Mouse (Mus musculus): ENCODE measurements around the gene Gm40193. TPM values are rescaled to one million over a fixed set of nuclear protein-coding genes. Genes with fewer than 3 reads are reported as not detected.

Gene Gm40193
- polyA plus RNA-seq, 1 experiment from 2014 or later, result 1.1 TPM

Other genes with a start within 250 kb of the Gm40193 start
- 5.9 and 6.9 TPM in 2 replicates for gene Alox12e, start 210.3 kb downstream of the Gm40193 start, polyA plus RNA-seq (2015; fragmentation: Nextera tagmentation; extraction: Ambion mirVana)
- gene Alox15, start 180.9 kb downstream of the Gm40193 start, polyA plus RNA-seq (2015; fragmentation: Nextera tagmentation; extraction: Ambion mirVana), result 1.3 and 2.6 TPM in 2 replicates
- gene Pelp1, start 122.9 kb downstream of the Gm40193 start, polyA plus RNA-seq (2015; fragmentation: Nextera tagmentation; extraction: Ambion mirVana), result 33.6 and 35.0 TPM in 2 replicates
- 26.1 and 28.8 TPM in 2 replicates for gene Arrb2, start 100.3 kb downstream of the Gm40193 start, polyA plus RNA-seq (2015; fragmentation: Nextera tagmentation; extraction: Ambion mirVana)
- gene Med11, start 81.0 kb downstream of the Gm40193 start, polyA plus RNA-seq (2015; fragmentation: Nextera tagmentation; extraction: Ambion mirVana), result 37.0 and 42.9 TPM in 2 replicates
- 0.63 and 0.71 TPM in 2 replicates for gene Zmynd15, start 73.5 kb downstream of the Gm40193 start, polyA plus RNA-seq (2015; fragmentation: Nextera tagmentation; extraction: Ambion mirVana)
- 4.1 and 4.5 TPM in 2 replicates for gene Cxcl16, start 73.0 kb downstream of the Gm40193 start, polyA plus RNA-seq (2015; fragmentation: Nextera tagmentation; extraction: Ambion mirVana)
- 1.1 TPM in 1 of 2 replicates, not detected in the other for gene Tm4sf5, start 27.7 kb downstream of the Gm40193 start, polyA plus RNA-seq (2015; fragmentation: Nextera tagmentation; extraction: Ambion mirVana)
- 0.35 and 0.60 TPM in 2 replicates for gene Vmo1, start 18.3 kb downstream of the Gm40193 start, polyA plus RNA-seq (2015; fragmentation: Nextera tagmentation; extraction: Ambion mirVana)
- gene Gltpd2, start 13.7 kb downstream of the Gm40193 start, polyA plus RNA-seq (2015; fragmentation: Nextera tagmentation; extraction: Ambion mirVana), result 0.44 and 0.59 TPM in 2 replicates
- gene Psmb6, start 7.6 kb downstream of the Gm40193 start, polyA plus RNA-seq (2015; fragmentation: Nextera tagmentation; extraction: Ambion mirVana), result 727 and 733 TPM in 2 replicates
- gene Pld2, start 7.1 kb upstream of the Gm40193 start, polyA plus RNA-seq (2015; fragmentation: Nextera tagmentation; extraction: Ambion mirVana), result 10.3 and 13.2 TPM in 2 replicates
- gene Mink1, start 29.9 kb upstream of the Gm40193 start, polyA plus RNA-seq (2015; fragmentation: Nextera tagmentation; extraction: Ambion mirVana), result 16.7 and 20.3 TPM in 2 replicates
- gene 4930544D05Rik, start 82.9 kb upstream of the Gm40193 start, polyA plus RNA-seq (2015; fragmentation: Nextera tagmentation; extraction: Ambion mirVana), result not detected in 2 replicates
- gene Chrne, start 86.3 kb upstream of the Gm40193 start, polyA plus RNA-seq (2015; fragmentation: Nextera tagmentation; extraction: Ambion mirVana), result 0.49 and 0.65 TPM in 2 replicates
- gene Gp1ba, start 106.2 kb upstream of the Gm40193 start, polyA plus RNA-seq (2015; fragmentation: Nextera tagmentation; extraction: Ambion mirVana), result 0.23 and 0.32 TPM in 2 replicates
- gene Rnf167, start 114.3 kb upstream of the Gm40193 start, polyA plus RNA-seq (2015; fragmentation: Nextera tagmentation; extraction: Ambion mirVana), result 129 and 147 TPM in 2 replicates
- 171 and 176 TPM in 2 replicates for gene Slc25a11, start 114.5 kb upstream of the Gm40193 start, polyA plus RNA-seq (2015; fragmentation: Nextera tagmentation; extraction: Ambion mirVana)
- gene Pfn1, start 121.7 kb upstream of the Gm40193 start, polyA plus RNA-seq (2015; fragmentation: Nextera tagmentation; extraction: Ambion mirVana), result 1,669 and 1,769 TPM in 2 replicates
- gene Eno3, start 124.3 kb upstream of the Gm40193 start, polyA plus RNA-seq (2015; fragmentation: Nextera tagmentation; extraction: Ambion mirVana), result 81.9 and 112 TPM in 2 replicates
- gene Spag7, start 136.5 kb upstream of the Gm40193 start, polyA plus RNA-seq (2015; fragmentation: Nextera tagmentation; extraction: Ambion mirVana), result 155 and 164 TPM in 2 replicates
- 14.5 and 17.5 TPM in 2 replicates for gene Camta2, start 155.2 kb upstream of the Gm40193 start, polyA plus RNA-seq (2015; fragmentation: Nextera tagmentation; extraction: Ambion mirVana)
- gene Inca1, start 167.2 kb upstream of the Gm40193 start, polyA plus RNA-seq (2015; fragmentation: Nextera tagmentation; extraction: Ambion mirVana), result 1.2 and 1.6 TPM in 2 replicates
- 4.7 and 5.9 TPM in 2 replicates for gene Kif1c, start 167.6 kb upstream of the Gm40193 start, polyA plus RNA-seq (2015; fragmentation: Nextera tagmentation; extraction: Ambion mirVana)
- 7.1 and 7.2 TPM in 2 replicates for gene Zfp3, start 231.3 kb upstream of the Gm40193 start, polyA plus RNA-seq (2015; fragmentation: Nextera tagmentation; extraction: Ambion mirVana)